Mouse (Mus musculus) embryonic fibroblast, embryonic 13.5 days (primary cell): ENCODE measurements around the gene Dnm3.

ENCODE experiments used
- CTCF ChIP-seq: IDR thresholded peaks from 2 replicates; pipeline ENCODE4 v1.5.1; 2011; ENCODE audit warnings: mild to moderate bottlenecking, control low read depth, low read length, moderate library complexity, borderline replicate concordance; ENCODE audit not compliant: insufficient read depth
- POLR2A ChIP-seq: IDR thresholded peaks from 2 replicates; pipeline ENCODE4 v1.6.1; 2011; ENCODE audit warnings: low read depth, mild to moderate bottlenecking, control low read depth, low read length, moderate library complexity

DNA sequence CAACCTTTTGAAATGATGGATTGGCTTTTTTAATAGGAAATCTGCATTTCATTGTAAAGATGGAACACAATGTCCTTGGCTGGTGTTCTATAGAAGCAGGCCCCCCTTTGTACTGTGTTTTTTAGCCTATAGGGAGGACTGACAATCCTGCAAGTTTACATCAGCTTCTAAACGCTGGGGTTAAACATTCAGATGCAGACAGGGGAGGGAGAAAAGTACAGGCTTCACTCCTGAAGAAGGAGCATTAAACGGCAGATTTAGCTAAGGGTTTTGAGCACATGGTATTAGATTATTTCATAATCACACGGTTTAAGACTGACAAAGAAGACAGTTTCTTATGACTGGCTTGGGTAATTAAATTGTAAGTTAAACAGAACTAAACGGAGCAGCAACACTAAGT is 341.5 kb downstream of the Dnm3 start:
- TF ChIP-seq CTCF = no peak
- TF ChIP-seq POLR2A = no peak
